Mouse (Mus musculus) E14TG2a.4 (cell line): Measurements from ENCODE around the gene Kat7.

Source experiments
- H3K27me3 ChIP-seq: 2 replicates; pipeline ENCODE4 v1.6.1; 2014; ENCODE audit warnings: low read length, control low read depth; ENCODE audit not compliant: insufficient read depth
- H3K36me3 ChIP-seq: 2 replicates; pipeline ENCODE4 v1.6.1; 2014; ENCODE audit warnings: low read length, control low read depth; ENCODE audit not compliant: insufficient read depth
- H3K4me1 ChIP-seq: replicated peaks from 2 replicates; pipeline ENCODE4 v1.6.1; 2014; ENCODE audit warnings: low read depth, low read length, control low read depth
- H3K4me3 ChIP-seq: replicated peaks from 2 replicates; pipeline ENCODE4 v1.5.1; 2014; ENCODE audit warnings: mild to moderate bottlenecking, low read length
- H3K9me3 ChIP-seq: 2 replicates; pipeline ENCODE4 v1.6.1; 2014; ENCODE audit warnings: low read length, control low read depth
- CTCF ChIP-seq: conservative IDR thresholded peaks from 2 replicates; pipeline ENCODE4 v1.5.1; 2014; ENCODE audit warnings: low read length
- NANOG ChIP-seq: IDR thresholded peaks from 2 replicates; pipeline ENCODE4 v1.6.1; 2014; ENCODE audit warnings: borderline replicate concordance, low read length, mixed read lengths
- POU5F1 ChIP-seq: IDR thresholded peaks from 2 replicates; pipeline ENCODE4 v1.6.1; 2014; ENCODE audit warnings: low read length, borderline replicate concordance

Gene Kat7

GRCm38 (mm10) chr11:95309510-95310006 lies 488 bp downstream of the Kat7 start:
- peaks cover 65% of the 10 kb centered on the region for H3K4me1 ChIP-seq
- no peaks in the 10 kb centered on the region for H3K27me3 ChIP-seq
- H3K9me3 ChIP-seq, result no peaks in the 10 kb centered on the region
- H3K36me3 ChIP-seq, result peaks cover 31% of the 10 kb centered on the region
- TF ChIP-seq CTCF (no peak), NANOG (no peak)
- peak overlapping the region; percentile 97 for H3K4me3 ChIP-seq

- no peaks in the 10 kb centered on the region for H3K27me3 ChIP-seq
- no peaks in the 10 kb centered on the region for H3K9me3 ChIP-seq
- peaks cover 51% of the 10 kb centered on the region for H3K36me3 ChIP-seq
- no peak for TF ChIP-seq CTCF
- TF ChIP-seq NANOG, result no peak
- no peak for TF ChIP-seq POU5F1
- peak overlapping the region; percentile 97 for H3K4me3 ChIP-seq
- H3K4me1 ChIP-seq, result peaks cover 66% of the 10 kb centered on the region
These were observed 2.5 kb downstream of the Kat7 start for GRCm38 (mm10) chr11:95307526-95307925.

GRCm38 (mm10) chr11:95305600-95305999 lies 4.4 kb downstream of the Kat7 start:
- peaks cover 76% of the 10 kb centered on the region for H3K4me1 ChIP-seq
- H3K4me3 ChIP-seq, result peak overlapping the region; percentile 97
- no peaks in the 10 kb centered on the region for H3K9me3 ChIP-seq
- H3K27me3 ChIP-seq, result no peaks in the 10 kb centered on the region
- H3K36me3 ChIP-seq, result peaks cover 71% of the 10 kb centered on the region
- no peak for TF ChIP-seq NANOG
- no peak for TF ChIP-seq POU5F1
- peak; percentile 73 for TF ChIP-seq CTCF

GRCm38 (mm10) chr11:95301772-95302171 lies 8.3 kb downstream of the Kat7 start:
- no peak overlapping the region for H3K4me3 ChIP-seq
- H3K27me3 ChIP-seq, result no peaks in the 10 kb centered on the region
- no peaks in the 10 kb centered on the region for H3K9me3 ChIP-seq
- peaks cover 95% of the 10 kb centered on the region for H3K4me1 ChIP-seq
- peaks cover 99% of the 10 kb centered on the region for H3K36me3 ChIP-seq
- TF ChIP-seq POU5F1, result no peak
- no peak for TF ChIP-seq CTCF
- TF ChIP-seq NANOG, result no peak

- no peaks in the 10 kb centered on the region for H3K9me3 ChIP-seq
- TF ChIP-seq NANOG (no peak), CTCF (no peak), POU5F1 (no peak)
- peaks cover 85% of the 10 kb centered on the region for H3K4me1 ChIP-seq
- no peak overlapping the region for H3K4me3 ChIP-seq
- no peaks in the 10 kb centered on the region for H3K27me3 ChIP-seq
- H3K36me3 ChIP-seq, result peaks cover 92% of the 10 kb centered on the region
These were observed 10.2 kb downstream of the Kat7 start for GRCm38 (mm10) chr11:95299886-95300285.

- H3K4me1 ChIP-seq, result peaks cover 81% of the 10 kb centered on the region
- TF ChIP-seq NANOG (no peak), CTCF (peak; percentile 98)
- H3K27me3 ChIP-seq, result no peaks in the 10 kb centered on the region
- H3K36me3 ChIP-seq, result peaks cover 92% of the 10 kb centered on the region
- no peaks in the 10 kb centered on the region for H3K9me3 ChIP-seq
- no peak overlapping the region for H3K4me3 ChIP-seq
These were observed 11.9 kb downstream of the Kat7 start for GRCm38 (mm10) chr11:95298146-95298545.

GRCm38 (mm10) chr11:95295736-95296135 lies 14.3 kb downstream of the Kat7 start:
- H3K4me3 ChIP-seq, result no peak overlapping the region
- H3K36me3 ChIP-seq, result peaks cover 92% of the 10 kb centered on the region
- no peaks in the 10 kb centered on the region for H3K27me3 ChIP-seq
- TF ChIP-seq POU5F1 (no peak), CTCF (no peak), NANOG (no peak)
- no peaks in the 10 kb centered on the region for H3K9me3 ChIP-seq
- peaks cover 57% of the 10 kb centered on the region for H3K4me1 ChIP-seq

- H3K4me1 ChIP-seq, result peaks cover 35% of the 10 kb centered on the region
- TF ChIP-seq CTCF (no peak), NANOG (no peak), POU5F1 (no peak)
- H3K27me3 ChIP-seq, result no peaks in the 10 kb centered on the region
- H3K4me3 ChIP-seq, result no peak overlapping the region
- no peaks in the 10 kb centered on the region for H3K9me3 ChIP-seq
- H3K36me3 ChIP-seq, result peaks cover 92% of the 10 kb centered on the region
These were observed 16.9 kb downstream of the Kat7 start for GRCm38 (mm10) chr11:95293017-95293624.

- no peak overlapping the region for H3K4me3 ChIP-seq
- TF ChIP-seq CTCF, result no peak
- TF ChIP-seq POU5F1, result no peak
- TF ChIP-seq NANOG, result no peak
- peaks cover 28% of the 10 kb centered on the region for H3K4me1 ChIP-seq
- H3K27me3 ChIP-seq, result no peaks in the 10 kb centered on the region
- H3K36me3 ChIP-seq, result peaks cover 92% of the 10 kb centered on the region
- H3K9me3 ChIP-seq, result no peaks in the 10 kb centered on the region
These were observed 18.0 kb downstream of the Kat7 start for GRCm38 (mm10) chr11:95291998-95292397.
